Comparison of ENCODE assay signal across 1 mouse cellular context in genomic region chr1:91495321-91495720, GRCm38 (mm10).
TF ChIP-seq lines count a peak whose summit lies in the region.

No protein-coding gene starts in this region.

TF ChIP-seq in MEL, 35 proteins besides CTCF, POLR2A, EP300 and RAD21 (continued from another document):
- TF ChIP-seq SMC3 (IDR thresholded peaks at IDR 0.05; ENCODE audit: low read depth, low read length) = no peak
